Mouse (Mus musculus): ENCODE data around the gene Lmln.

GRCm38 (mm10) chr16:33021381-33021780 is 40.9 kb upstream of the Lmln start:
- TF ChIP-seq MAFK (IDR thresholded peaks at IDR 0.05; ENCODE audit: insufficient read depth, low read depth, low read length) (no peak), CHD2 (IDR thresholded peaks at IDR 0.05; ENCODE audit: low read depth, low read length) (no peak), HCFC1 (IDR thresholded peaks at IDR 0.05; ENCODE audit: borderline replicate concordance, insufficient read depth, low read length) (no peak), ZNF384 (IDR thresholded peaks at IDR 0.05; ENCODE audit: low read depth, low read length) (no peak), ZC3H11A (IDR thresholded peaks at IDR 0.05; ENCODE audit: borderline replicate concordance, low read depth, low read length) (no peak)
